Mouse (Mus musculus) hindbrain, postnatal 0 days (tissue): ENCODE measurements around the gene Cox4i2. TPM values are rescaled to one million over a fixed set of nuclear protein-coding genes. Genes with fewer than 3 reads are reported as not detected.

Experiments used
- ATAC-seq: fragments of 200-750 bp; cut with Nextera tagmentation; 2 replicates; pipeline ENCODE4 v1.8.0; 2017; ENCODE audit warnings: mild to moderate bottlenecking, moderate TSS enrichment, moderate library complexity
- DNase-seq: peaks from one replicate; pipeline ENCODE4 v3.0.0-alpha.2; 2015; ENCODE audit warnings: low spot score
- H3K27ac ChIP-seq: fragments of 300-500 bp; sonication (generic); 2 replicates; pipeline ENCODE4 v1.5.1; 2014; ENCODE audit warnings: mild to moderate bottlenecking
- H3K27me3 ChIP-seq: fragments of 300-500 bp; sonication (generic); 2 replicates; pipeline ENCODE4 v1.6.1; 2014; ENCODE audit warnings: low read length, mixed read lengths; ENCODE audit not compliant: insufficient read depth
- H3K36me3 ChIP-seq: fragments of 300-500 bp; sonication (generic); 2 replicates; pipeline ENCODE4 v1.6.1; 2014; ENCODE audit warnings: low read length, mixed read lengths; ENCODE audit not compliant: insufficient read depth
- H3K4me1 ChIP-seq: fragments of 300-500 bp; sonication (generic); 2 replicates; pipeline ENCODE4 v1.6.1; 2014; ENCODE audit warnings: antibody characterized with exemption, low read length, mixed read lengths; ENCODE audit not compliant: insufficient read depth
- H3K4me2 ChIP-seq: fragments of 300-500 bp; sonication (generic); 2 replicates; pipeline ENCODE4 v1.6.1; 2014; ENCODE audit warnings: low read depth, mild to moderate bottlenecking, low read length, moderate library complexity, mixed read lengths
- H3K4me3 ChIP-seq: fragments of 300-500 bp; sonication (generic); 2 replicates; pipeline ENCODE4 v1.5.1; 2014; ENCODE audit warnings: low read length
- H3K9ac ChIP-seq: fragments of 300-500 bp; sonication (generic); replicated peaks from 2 replicates; pipeline ENCODE4 v1.6.1; 2014; ENCODE audit warnings: mild to moderate bottlenecking, low read length, moderate library complexity, mixed read lengths
- H3K9me3 ChIP-seq: fragments of 300-500 bp; sonication (generic); 2 replicates; pipeline ENCODE4 v1.6.1; 2016; ENCODE audit warnings: low read length, mixed read lengths
- CTCF ChIP-seq: IDR thresholded peaks from 2 replicates; pipeline ENCODE4 v1.5.1; 2016; ENCODE audit warnings: antibody characterized with exemption, control low read depth, low read depth
- WGBS: fragments of 180-500 bp; shearing (Covaris S2); extraction: QIAGEN DNeasy Blood & Tissue Kit; methylation state at CpG from one replicate; pipeline ENCODE4 v1.1.7; 2014; 5-methylcytosine and 5-hydroxymethylcytosine counted together
- polyA plus RNA-seq: library from polyadenylated mRNA; unstranded; fragments of >200 nt; fragmentation: Nextera tagmentation; extraction: Ambion mirVana; gene quantifications from 2 replicates; pipeline ENCODE4 v1.2.1, GENCODE M21; 2015
- total RNA-seq: library from RNA; depleted of rRNA; stranded (reverse); fragments of >200 nt; gene quantifications from 2 replicates; pipeline ENCODE4 v1.2.3, GENCODE M21; 2014

Cox4i2 gene
- total and polyA plus RNA-seq, 2 experiments from 2014 or later = 2.1 to 4.8 TPM

- no peaks in the 10 kb centered on the region for H3K27me3 ChIP-seq
- 13% methylated on average over 10 of the region's 10 CpGs for WGBS
- H3K27ac ChIP-seq = peak overlapping the region; percentile 70
- H3K4me1 ChIP-seq = peaks cover 8% of the 10 kb centered on the region
- no peak for TF ChIP-seq CTCF
- DNase-seq = no peak
- H3K4me2 ChIP-seq = peak overlapping the region; percentile 82
- H3K9ac ChIP-seq = peak overlapping the region; percentile 56
- H3K4me3 ChIP-seq = peak overlapping the region; percentile 44
- H3K9me3 ChIP-seq = no peaks in the 10 kb centered on the region
- no peak for ATAC-seq
- H3K36me3 ChIP-seq = no peaks in the 10 kb centered on the region
Observed at GRCm38 (mm10) chr2:152737306-152738221, 16.4 kb upstream of the Cox4i2 start.

GRCm38 (mm10) chr2:152738341-152738740 lies 15.6 kb upstream of the Cox4i2 start:
- Histone ChIP-seq H3K4me3 (peak overlapping the region; percentile 44), H3K36me3 (no peaks in the 10 kb centered on the region), H3K9ac (peak overlapping the region; percentile 56), H3K27ac (peak overlapping the region; percentile 70), H3K4me2 (peak overlapping the region; percentile 82), H3K27me3 (no peaks in the 10 kb centered on the region), H3K4me1 (peaks cover 8% of the 10 kb centered on the region), H3K9me3 (no peaks in the 10 kb centered on the region)
- 47% methylated on average over 2 of the region's 2 CpGs for WGBS
- DNase-seq (no peak), ATAC-seq (no peak)
- no peak for TF ChIP-seq CTCF

GRCm38 (mm10) chr2:152739031-152739841 lies 14.7 kb upstream of the Cox4i2 start:
- peak overlapping the region; percentile 44 for H3K4me3 ChIP-seq
- peak; percentile 25 for ATAC-seq
- peak overlapping the region; percentile 82 for H3K4me2 ChIP-seq
- TF ChIP-seq CTCF = no peak
- WGBS = 2% methylated on average over 35 of the region's 36 CpGs
- H3K9me3 ChIP-seq = no peaks in the 10 kb centered on the region
- no peaks in the 10 kb centered on the region for H3K36me3 ChIP-seq
- H3K9ac ChIP-seq = peak overlapping the region; percentile 49
- H3K27ac ChIP-seq = peak overlapping the region; percentile 70; the same call in 1 of the 2 replicates
- DNase-seq = peak; percentile 66
- no peaks in the 10 kb centered on the region for H3K27me3 ChIP-seq
- peaks cover 8% of the 10 kb centered on the region for H3K4me1 ChIP-seq

GRCm38 (mm10) chr2:152739842-152740260 lies 14.1 kb upstream of the Cox4i2 start:
- H3K27me3 ChIP-seq = no peaks in the 10 kb centered on the region
- 33% methylated on average over 3 of the region's 3 CpGs for WGBS
- H3K9me3 ChIP-seq = no peaks in the 10 kb centered on the region
- TF ChIP-seq CTCF = no peak
- DNase-seq (peak; percentile 25), ATAC-seq (no peak)
- no peak overlapping the region for H3K4me3 ChIP-seq
- peaks cover 3% of the 10 kb centered on the region for H3K4me1 ChIP-seq
- peak overlapping the region; percentile 82; the same call in 1 of the 2 replicates for H3K4me2 ChIP-seq
- no peak overlapping the region for H3K9ac ChIP-seq
- H3K36me3 ChIP-seq = no peaks in the 10 kb centered on the region
- peak overlapping the region; percentile 37; the same call in 1 of the 2 replicates for H3K27ac ChIP-seq

GRCm38 (mm10) chr2:152740490-152740889 lies 13.5 kb upstream of the Cox4i2 start:
- WGBS = 70% methylated on average over 5 of the region's 5 CpGs

GRCm38 (mm10) chr2:152741153-152742041 lies 12.6 kb upstream of the Cox4i2 start:
- no peak overlapping the region for H3K9ac ChIP-seq
- peak overlapping the region; percentile 27; the same call in 1 of the 2 replicates for H3K27ac ChIP-seq
- no peak overlapping the region for H3K4me3 ChIP-seq
- no peaks in the 10 kb centered on the region for H3K9me3 ChIP-seq
- no peaks in the 10 kb centered on the region for H3K27me3 ChIP-seq
- peaks cover 3% of the 10 kb centered on the region; the same call in 1 of the 2 replicates for H3K4me1 ChIP-seq
- 44% methylated on average over 14 of the region's 14 CpGs for WGBS
- ATAC-seq = peak; percentile 48
- H3K4me2 ChIP-seq = peak overlapping the region; percentile 24; the same call in 1 of the 2 replicates
- peak; percentile 77 for DNase-seq
- no peak for TF ChIP-seq CTCF
- no peaks in the 10 kb centered on the region for H3K36me3 ChIP-seq

More at GRCm38 (mm10) chr2:152740490-152740889, 13.5 kb upstream of the Cox4i2 start:
- no peak for DNase-seq
- no peaks in the 10 kb centered on the region for H3K27me3 ChIP-seq
- H3K4me1 ChIP-seq = peaks cover 3% of the 10 kb centered on the region
- TF ChIP-seq CTCF = no peak
- H3K4me3 ChIP-seq = no peak overlapping the region
- H3K36me3 ChIP-seq = no peaks in the 10 kb centered on the region
- no peak overlapping the region for H3K9ac ChIP-seq
- H3K4me2 ChIP-seq = no peak overlapping the region
- no peak overlapping the region for H3K27ac ChIP-seq
- ATAC-seq = no peak
- H3K9me3 ChIP-seq = no peaks in the 10 kb centered on the region
